Mouse (Mus musculus) cerebellum, adult 11 months (tissue): ENCODE measurements at regions not wholly inside any gene's neighbourhood (a gene's known extent, or its start where the extent isn't known, plus 50 kb on each side); places are given as distances from the start of the nearest gene placed in this dataset.

Source experiments
- DNase-seq: peaks from one replicate; pipeline ENCODE4 v3.0.0; 2022

DNA sequence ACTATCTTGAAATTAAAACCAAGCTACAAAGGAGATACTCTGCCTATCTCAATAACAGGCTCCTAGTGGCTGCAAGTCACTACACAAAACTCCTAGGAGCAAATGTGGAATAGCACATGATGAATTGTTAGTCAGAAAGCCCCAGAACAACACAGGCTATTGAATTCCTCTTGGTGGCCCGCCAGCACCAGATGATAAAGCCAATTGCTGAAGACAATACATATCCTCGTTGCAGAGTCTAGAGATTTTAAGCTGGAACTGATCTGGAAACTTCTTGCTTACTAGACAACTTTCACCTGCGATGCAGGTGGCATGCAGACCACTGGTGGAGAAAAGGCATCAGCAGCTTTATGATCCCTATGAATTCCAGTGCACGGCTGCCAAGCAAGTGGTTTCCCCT lies 126.5 kb upstream of the Eya4 start:
- DNase-seq = no peak

DNA sequence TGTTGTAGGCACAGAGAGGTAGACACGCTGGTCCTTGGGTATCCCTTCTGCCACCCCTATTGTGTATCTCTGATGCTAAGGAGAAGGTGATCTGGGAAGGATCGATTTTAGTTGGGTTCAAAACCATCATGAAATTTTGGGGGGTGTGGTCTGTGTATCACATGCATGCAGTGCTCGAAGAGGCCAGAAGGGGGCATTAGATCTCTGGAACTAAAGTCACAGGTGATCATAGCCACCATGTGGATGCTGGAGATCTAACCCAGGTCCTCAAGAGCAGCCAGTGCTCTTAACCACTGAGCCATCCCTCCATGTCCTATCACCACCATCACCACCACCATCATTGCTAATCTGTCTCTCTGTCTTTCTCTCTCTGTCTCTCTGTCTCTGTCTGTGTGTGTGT lies 100.4 kb upstream of the Eya4 start:
- no peak for DNase-seq

DNA sequence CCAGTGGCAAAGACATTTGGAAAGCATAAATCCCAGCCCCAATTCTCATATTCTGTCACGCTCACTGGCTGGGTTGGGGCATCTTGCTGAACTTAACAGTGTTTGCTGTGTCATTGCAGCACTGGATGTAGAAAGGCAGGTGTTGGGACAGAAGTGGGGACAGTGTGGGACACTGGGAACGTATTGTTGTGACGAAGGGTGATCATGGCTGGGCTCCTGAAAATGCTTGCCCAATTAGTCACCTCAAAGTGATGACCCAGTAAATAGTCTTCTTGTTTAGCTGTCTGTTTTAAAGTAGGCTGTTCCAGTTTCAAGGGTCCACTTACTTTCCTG lies 100.0 kb upstream of the Eya4 start:
- no peak for DNase-seq

DNA sequence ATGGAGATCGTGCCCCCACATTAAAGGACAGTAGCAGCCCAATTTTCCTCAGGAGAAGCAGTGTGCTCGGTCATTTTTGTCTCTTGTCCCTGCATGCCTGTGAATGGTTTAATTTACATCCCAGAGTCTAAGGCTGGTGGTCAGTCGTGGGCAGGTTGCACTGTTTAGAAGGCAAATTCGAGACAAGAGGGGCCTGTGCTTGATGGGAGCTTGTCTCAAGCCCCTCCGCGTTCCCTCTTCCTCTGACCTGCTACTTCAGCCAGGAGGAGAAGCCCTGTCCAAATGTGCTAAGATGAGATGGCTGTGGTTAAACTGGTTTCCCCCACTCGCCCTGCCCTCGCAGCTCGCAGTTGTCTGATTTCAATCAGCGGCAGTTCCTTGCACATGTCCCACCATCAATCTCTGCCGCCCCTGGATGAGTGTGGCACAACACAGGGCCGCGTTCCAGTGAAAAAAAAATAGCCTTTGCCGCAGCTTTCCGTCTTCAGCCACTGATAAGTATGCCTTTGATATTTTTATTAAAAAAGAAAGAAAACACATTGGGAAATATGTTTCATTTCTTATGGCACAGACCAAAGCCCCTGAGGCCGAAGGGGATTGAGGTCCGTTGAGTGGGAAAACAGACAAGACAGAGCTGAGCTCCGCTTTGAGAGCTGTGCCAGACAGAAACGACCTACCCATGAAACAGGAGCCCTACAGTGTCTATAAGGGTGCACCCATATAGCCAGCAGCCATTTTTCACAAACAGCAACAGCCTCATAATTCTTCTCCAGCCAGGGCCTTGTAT lies 99.5 kb upstream of the Eya4 start:
- no peak for DNase-seq

DNA sequence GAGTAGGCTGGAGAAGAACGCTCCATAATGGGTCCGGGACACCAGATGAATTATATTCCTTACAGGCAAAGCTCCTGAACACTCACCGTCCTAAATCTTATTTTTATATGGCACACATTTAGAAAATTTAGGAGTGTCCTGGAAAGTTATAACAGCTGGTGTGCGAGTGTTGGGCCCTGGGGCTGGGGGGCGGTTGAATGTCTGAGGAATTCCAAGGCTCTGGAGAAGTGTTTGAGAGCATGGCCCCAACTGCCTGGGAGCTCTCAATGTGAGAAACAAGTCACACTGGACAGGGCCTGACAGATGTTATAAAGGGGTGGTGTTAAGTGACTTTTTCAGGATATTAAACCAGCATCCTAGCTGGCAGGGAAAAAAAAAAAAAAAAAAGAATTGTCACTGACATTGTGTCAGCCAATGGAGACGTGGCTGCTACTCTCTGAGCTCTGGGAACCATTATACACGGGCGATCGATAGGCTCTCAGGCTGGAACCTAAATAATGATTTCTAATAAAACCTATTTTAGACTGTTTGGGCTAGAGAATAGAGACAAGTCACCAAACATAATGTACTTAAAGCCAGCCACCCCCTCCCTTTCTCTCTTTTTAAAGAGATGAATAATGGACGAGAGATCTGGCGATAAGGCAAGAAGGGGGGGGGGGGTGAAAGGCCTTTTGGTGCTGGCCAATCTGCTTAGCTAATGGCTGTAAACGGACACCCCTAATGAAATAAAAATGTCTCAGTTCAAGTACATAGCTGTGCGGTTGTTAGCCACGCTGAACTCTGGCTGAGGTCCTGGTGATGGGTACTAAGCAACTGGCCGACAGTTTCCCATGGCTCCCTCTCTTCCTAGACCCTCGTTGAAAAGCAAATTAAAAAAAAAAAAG lies 98.6 kb upstream of the Eya4 start:
- DNase-seq = no peak

DNA sequence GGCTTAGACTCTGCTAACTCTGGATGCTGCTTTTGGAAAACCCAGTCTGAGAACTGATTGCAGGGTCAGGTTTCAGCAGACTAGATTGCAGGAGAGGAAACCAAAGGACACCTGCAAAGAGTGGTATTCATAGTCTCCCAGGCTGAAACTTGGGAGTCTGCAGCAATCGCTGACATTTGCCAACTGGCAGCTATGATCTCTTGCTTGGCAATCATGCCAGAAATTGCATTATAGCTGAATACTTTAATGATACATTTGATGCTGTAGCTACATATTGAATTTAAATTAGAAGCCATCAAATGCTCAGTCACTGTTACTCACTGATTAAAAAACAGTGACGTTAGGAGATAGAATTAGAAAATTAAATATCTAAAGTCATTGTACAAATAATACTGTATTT lies 79.8 kb upstream of the Eya4 start:
- DNase-seq = no peak

DNA sequence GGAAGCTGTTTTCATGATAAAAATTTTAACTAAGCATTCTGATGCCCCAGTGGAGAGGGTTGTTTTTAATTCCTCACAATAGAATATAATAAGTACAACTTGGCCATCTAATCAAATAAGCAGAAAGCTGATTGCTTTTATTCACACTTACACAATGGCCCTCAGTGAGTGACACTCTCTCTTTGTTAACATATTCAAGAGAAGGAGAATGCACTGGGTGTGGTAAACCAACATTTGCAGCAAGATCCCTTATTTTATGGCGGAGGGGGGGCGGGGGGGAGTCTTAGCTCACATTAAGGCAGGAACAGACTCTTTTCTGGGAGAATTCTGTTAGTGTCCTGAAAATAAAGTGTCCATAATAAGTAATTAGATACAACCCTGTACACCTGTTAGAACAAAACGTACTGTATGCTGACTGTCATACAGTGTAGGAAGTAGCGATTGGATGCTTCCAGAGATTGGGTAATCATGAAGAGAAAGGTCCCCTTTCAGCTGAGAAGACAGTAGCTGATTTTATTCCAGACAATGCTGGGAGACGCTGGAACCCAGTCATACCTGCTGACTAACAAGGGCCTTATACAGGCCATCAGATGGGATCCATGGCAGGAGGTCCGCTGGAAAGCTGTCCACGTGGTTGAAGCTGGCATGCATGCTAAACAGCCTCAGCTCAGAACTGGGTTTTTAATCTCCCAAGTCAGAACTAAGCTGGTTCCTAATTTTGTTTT lies 63.4 kb upstream of the Eya4 start:
- DNase-seq = peak; percentile 8

DNA sequence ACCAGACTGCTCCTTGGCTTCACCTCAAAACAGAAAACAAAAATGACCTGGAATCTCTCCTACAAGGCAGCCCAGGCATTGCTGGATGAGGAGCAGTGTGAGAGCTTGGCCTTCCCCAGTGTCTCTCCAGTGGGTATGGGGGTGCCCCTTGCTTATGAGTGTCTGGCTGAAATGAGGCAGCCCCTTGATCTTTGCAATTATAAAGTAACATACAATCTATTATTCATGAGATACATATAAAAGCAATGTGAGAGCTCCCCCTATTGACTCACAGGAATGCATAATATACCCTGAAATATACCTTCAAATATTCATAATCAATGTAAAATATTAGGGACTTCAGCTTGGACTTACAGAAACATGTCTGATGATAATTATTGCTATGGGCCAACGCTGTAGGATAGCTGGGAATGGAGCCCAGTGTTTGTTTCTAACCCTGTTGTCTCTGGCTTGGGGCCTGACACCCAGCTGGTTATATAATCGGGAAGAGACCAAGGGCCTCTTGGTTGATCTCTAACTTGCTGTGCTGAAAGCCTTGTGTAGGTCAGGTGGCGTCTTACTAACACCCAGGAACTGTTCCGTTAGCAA lies 52.9 kb upstream of the Eya4 start:
- DNase-seq = no peak
